Mouse (Mus musculus) left cerebral cortex, postnatal 14 days (tissue): ENCODE results near the gene F2rl3. TPM values are rescaled to one million over a fixed set of nuclear protein-coding genes. Genes with fewer than 3 reads are reported as not detected.

Source experiments
- DNase-seq, 2 experiments: peaks; one replicate each; pipeline ENCODE4 v3.0.0; 2021 to 2022; ENCODE audit warnings: low spot score in 2 of 2, mixed read lengths in 1 of 2
- intact Hi-C: fragments of 180-260 bp; cut with DNase I; formaldehyde crosslinking; loops from one replicate; pipeline ENCODE4 v1.15.1; 2025
- total RNA-seq, 2 experiments: library from RNA; stranded (reverse); gene quantifications; 2 replicates each; pipeline ENCODE4 v1.2.3; 2021

F2rl3 gene
- total RNA-seq, 2 experiments from 2014 or later: not detected

GRCm38 (mm10) chr8:72758310-72758709 lies 3.4 kb upstream of the F2rl3 start:
- DNase-seq: no peak
- intact Hi-C loops: no loop called here

- no peak for DNase-seq
Observed at GRCm38 (mm10) chr8:72760216-72760615, 1.5 kb upstream of the F2rl3 start.

GRCm38 (mm10) chr8:72762306-72762705 lies 626 bp downstream of the F2rl3 start:
- DNase-seq: no peak
- intact Hi-C loops: no loop called here

More at GRCm38 (mm10) chr8:72760216-72760615, 1.5 kb upstream of the F2rl3 start:
- intact Hi-C loops: no loop called here

DNA sequence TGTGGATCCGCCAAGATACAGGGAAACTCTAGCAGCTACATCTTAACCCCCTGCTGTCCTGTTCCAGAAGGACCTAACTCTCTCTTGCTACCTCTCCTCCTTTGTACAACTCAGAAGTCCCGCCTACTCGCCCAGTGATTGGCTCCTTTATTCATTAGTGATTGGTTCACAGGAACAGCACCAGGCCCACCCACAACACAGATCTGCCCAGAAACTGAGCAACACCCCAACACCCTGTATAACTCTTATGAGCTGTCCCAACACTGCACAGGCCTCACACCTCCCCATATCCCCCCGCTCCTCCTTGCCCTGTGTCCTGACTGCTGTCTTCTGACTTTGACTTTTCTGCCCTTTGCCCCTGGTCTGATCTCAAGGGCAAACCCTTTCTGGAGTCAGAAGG lies 4.0 kb downstream of the F2rl3 start:
- intact Hi-C loops: no loop called here
- no peak for DNase-seq

DNA sequence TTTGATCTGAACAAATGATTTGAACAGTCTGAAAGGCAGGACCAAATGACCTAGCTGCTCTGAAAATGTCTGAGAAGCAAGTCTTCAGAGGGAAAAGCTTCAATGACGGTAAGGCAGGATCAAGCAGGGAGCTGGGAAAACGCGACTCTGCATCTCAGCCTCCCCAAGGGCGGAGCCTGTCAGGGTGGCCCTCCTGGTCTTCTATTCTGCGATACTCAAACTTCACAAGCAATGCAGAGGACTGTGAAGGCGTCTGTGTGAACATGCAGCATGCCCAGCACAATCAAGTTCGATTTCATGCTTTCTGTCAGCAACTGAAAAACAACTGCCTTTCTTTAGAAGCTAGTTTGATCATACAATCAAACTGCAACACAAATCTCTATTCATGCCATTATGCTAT lies 5.1 kb downstream of the F2rl3 start:
- intact Hi-C loops: no loop called here

GRCm38 (mm10) chr8:72777797-72778196 lies 16.1 kb downstream of the F2rl3 start:
- no peak for DNase-seq
- intact Hi-C loops: no loop called here

More for the DNA sequence above, 5.1 kb downstream of the F2rl3 start:
- DNase-seq: no peak

GRCm38 (mm10) chr8:72780644-72781043 lies 19.0 kb downstream of the F2rl3 start:
- intact Hi-C loops: no loop called here
- DNase-seq: no peak

GRCm38 (mm10) chr8:72801583-72801982 lies 39.9 kb downstream of the F2rl3 start:
- DNase-seq: no peak
- intact Hi-C loops: no loop called here

GRCm38 (mm10) chr8:72812690-72813089 lies 51.0 kb downstream of the F2rl3 start:
- intact Hi-C loops: no loop called here
- no peak for DNase-seq

Other genes starting within 250 kb of the F2rl3 start
- 1 to 10 TPM; 8.5 to 9.8 TPM for gene Med26, start 213.6 kb upstream of the F2rl3 start, total RNA-seq
- 100 to 1,000 TPM; 125 to 126 TPM for gene Smim7, start 190.8 kb upstream of the F2rl3 start, total RNA-seq
- gene Tmem38a, start 189.8 kb upstream of the F2rl3 start, total RNA-seq: 100 to 1,000 TPM; 136 to 148 TPM
- 10 to 100 TPM; 33.7 to 36.7 TPM for gene Nwd1, start 115.2 kb upstream of the F2rl3 start, total RNA-seq
- gene Sin3b, start 38.6 kb upstream of the F2rl3 start, total RNA-seq: 100 to 1,000 TPM; 139 to 152 TPM